In the genomic region with DNA sequence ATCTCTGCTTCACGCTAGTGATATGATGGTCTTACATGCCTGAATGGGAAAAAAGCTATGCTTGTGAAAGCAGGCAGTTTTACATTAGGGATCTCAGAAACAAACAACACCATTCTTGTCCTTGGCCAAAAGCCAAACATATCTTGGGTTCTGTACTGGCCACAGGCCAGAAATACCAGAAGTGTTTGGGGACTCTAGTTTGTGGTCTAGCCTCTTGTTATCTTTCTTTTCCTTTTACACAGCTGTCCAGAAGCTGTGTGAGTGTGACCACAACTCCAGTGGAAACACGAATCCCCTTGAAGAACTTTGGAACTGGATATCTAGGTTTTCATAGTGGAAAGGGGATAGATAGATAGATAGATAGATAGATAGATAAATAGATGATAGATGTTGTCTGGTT, we compare ENCODE assay signal across 15 mouse cellular contexts. TPM values are rescaled to one million over a fixed set of nuclear protein-coding genes. Genes with fewer than 3 reads are reported as not detected.
DNase-seq lines count a peak whose midpoint lies in the region; ATAC-seq lines count a peak whose summit lies in the region.
"Had no signal": no experiment of that assay in that cellular context is flagged by ENCODE, and none has a peak within 500 bp of the region (broad histone marks: within the 10 kb centered on the region; RNA-seq: fewer than 3 reads in every experiment).

No protein-coding gene starts in this region.

- no peak; the same call in 1 of the 2 replicates for ATAC-seq in heart, embryonic 12.5 days (ENCODE audit: insufficient number of reproducible peaks, low FRiP score)
- no peak for ATAC-seq in heart, embryonic 14.5 days (ENCODE audit: insufficient number of reproducible peaks, insufficient read depth, low FRiP score, low read depth)
- peak; percentile 10; the same call in 1 of the 2 replicates for ATAC-seq in stomach, embryonic 16.5 days (ENCODE audit: insufficient read depth, low FRiP score)
- no peak for ATAC-seq in hindbrain, embryonic 14.5 days (ENCODE audit: low FRiP score)
- ATAC-seq: midbrain, embryonic 16.5 days had no signal

- no peak for DNase-seq in heart, embryonic 10.5 days (ENCODE audit: low spot score)
- DNase-seq in lung, postnatal 10 days = peak; percentile 40
- no peak for DNase-seq in lung, postnatal 25 days (ENCODE audit: low spot score)
- no peak for DNase-seq in limb, embryonic 10.5 days (ENCODE audit: low spot score)
- DNase-seq in hindbrain, embryonic 14.5 days (ENCODE audit: low spot score) = no peak
- DNase-seq: cerebellum, adult 18-20 months; right cerebral cortex, postnatal 14 days; thymus, postnatal 4 days had no signal

- 0 out of 2 replicates have a peak, but pooled peaks cover 6% of the 10 kb centered on the region for H3K4me1 ChIP-seq in heart, embryonic 12.5 days (replicated peaks)
- H3K4me1 ChIP-seq in heart, embryonic 10.5 days = no peaks in the 10 kb centered on the region
- peaks cover 0 to 4% of the 10 kb centered on the region in 2 experiments; a peak in 2 of 4 replicates for H3K4me1 ChIP-seq in heart, embryonic 14.5 days (ENCODE audit: control insufficient read depth in 2 of 2, insufficient read depth in 2 of 2, low read length in 2 of 2)
- no peaks in the 10 kb centered on the region for H3K4me1 ChIP-seq in stomach, embryonic 16.5 days (ENCODE audit: control insufficient read depth, insufficient read depth, low read length)
- H3K4me1 ChIP-seq in limb, embryonic 10.5 days = no peaks in the 10 kb centered on the region
- no peaks in the 10 kb centered on the region for H3K4me1 ChIP-seq in hindbrain, embryonic 14.5 days (replicated peaks; ENCODE audit: control insufficient read depth, insufficient read depth, low read length)
- H3K4me1 ChIP-seq: hindbrain, embryonic 15.5 days; liver, embryonic 15.5 days had no signal

- WGBS in heart, embryonic 12.5 days = 34% methylated on average over 2 of the region's 2 CpGs
- WGBS in heart, embryonic 10.5 days = 57% methylated on average over 2 of the region's 2 CpGs
- WGBS in heart, embryonic 14.5 days = 33% methylated on average over 2 of the region's 2 CpGs
- 38% methylated on average over 2 of the region's 2 CpGs for WGBS in stomach, embryonic 16.5 days
- WGBS in limb, embryonic 10.5 days = 89% methylated on average over 2 of the region's 2 CpGs
- 77% methylated on average over 2 of the region's 2 CpGs for WGBS in hindbrain, embryonic 14.5 days

- no peak overlapping the region for H3K4me3 ChIP-seq in heart, embryonic 12.5 days
- H3K4me3 ChIP-seq in heart, embryonic 10.5 days = no peak overlapping the region
- no peak overlapping the region for H3K4me3 ChIP-seq in heart, embryonic 14.5 days (ENCODE audit: control insufficient read depth in 1 of 2, insufficient read depth in 1 of 2, low read depth in 1 of 2, low read length in 2 of 2)
- H3K4me3 ChIP-seq in stomach, embryonic 16.5 days (replicated peaks; ENCODE audit: low read length) = no peak overlapping the region
- H3K4me3 ChIP-seq in limb, embryonic 10.5 days = no peak overlapping the region
- H3K4me3 ChIP-seq in hindbrain, embryonic 14.5 days (replicated peaks; ENCODE audit: low read length) = no peak overlapping the region
- H3K4me3 ChIP-seq: hindbrain, embryonic 15.5 days; liver, embryonic 15.5 days had no signal

- no peak overlapping the region for H3K4me2 ChIP-seq in heart, embryonic 12.5 days
- peak overlapping the region; percentile 9; the same call in 1 of the 2 replicates for H3K4me2 ChIP-seq in heart, embryonic 14.5 days (ENCODE audit: low read length)
- H3K4me2 ChIP-seq in stomach, embryonic 16.5 days (ENCODE audit: low read depth, low read length) = no peak overlapping the region
- H3K4me2 ChIP-seq in hindbrain, embryonic 14.5 days (replicated peaks) = no peak overlapping the region
- H3K4me2 ChIP-seq: hindbrain, embryonic 15.5 days; liver, embryonic 15.5 days had no signal

- H3K27me3 ChIP-seq in heart, embryonic 12.5 days (replicated peaks) = no peaks in the 10 kb centered on the region
- no peaks in the 10 kb centered on the region for H3K27me3 ChIP-seq in heart, embryonic 10.5 days (ENCODE audit: insufficient read depth, poor library complexity, severe bottlenecking)
- no peaks in the 10 kb centered on the region for H3K27me3 ChIP-seq in heart, embryonic 14.5 days (ENCODE audit: control insufficient read depth, insufficient read depth, low read length)
- no peaks in the 10 kb centered on the region for H3K27me3 ChIP-seq in stomach, embryonic 16.5 days (ENCODE audit: control insufficient read depth, insufficient read depth, low read length)
- H3K27me3 ChIP-seq in limb, embryonic 10.5 days (ENCODE audit: low read depth, poor library complexity, severe bottlenecking) = peaks cover 39% of the 10 kb centered on the region; the same call in 1 of the 2 replicates
- no peaks in the 10 kb centered on the region for H3K27me3 ChIP-seq in hindbrain, embryonic 14.5 days (ENCODE audit: control insufficient read depth, insufficient read depth, low read length)
- H3K27me3 ChIP-seq: CH12.LX; hindbrain, embryonic 15.5 days; liver, embryonic 15.5 days had no signal

- peak overlapping the region; percentile 51; the same call in 1 of the 2 replicates for H3K27ac ChIP-seq in heart, embryonic 12.5 days (ENCODE audit: poor library complexity, severe bottlenecking)
- no peak overlapping the region for H3K27ac ChIP-seq in heart, embryonic 10.5 days
- peak overlapping the region; percentile 41 to 70; a peak in 1 of 4 replicates for H3K27ac ChIP-seq in heart, embryonic 14.5 days (replicated peaks in 1 of 2; ENCODE audit: control insufficient read depth in 1 of 2, insufficient read depth in 1 of 2, low read depth in 2 of 2, low read length in 2 of 2)
- no peak overlapping the region for H3K27ac ChIP-seq in stomach, embryonic 16.5 days (ENCODE audit: low read length)
- H3K27ac ChIP-seq in limb, embryonic 10.5 days = no peak overlapping the region
- no peak overlapping the region for H3K27ac ChIP-seq in hindbrain, embryonic 14.5 days
- H3K27ac ChIP-seq: hindbrain, embryonic 15.5 days; liver, embryonic 15.5 days had no signal

- no peak overlapping the region for H3K9ac ChIP-seq in heart, embryonic 12.5 days
- H3K9ac ChIP-seq in heart, embryonic 14.5 days (ENCODE audit: low read length) = no peak overlapping the region
- no peak overlapping the region for H3K9ac ChIP-seq in stomach, embryonic 16.5 days (ENCODE audit: low read length)
- no peak overlapping the region for H3K9ac ChIP-seq in hindbrain, embryonic 14.5 days
- H3K9ac ChIP-seq: hindbrain, embryonic 15.5 days; liver, embryonic 15.5 days had no signal

- no peaks in the 10 kb centered on the region for H3K9me3 ChIP-seq in heart, embryonic 12.5 days (replicated peaks)
- no peaks in the 10 kb centered on the region for H3K9me3 ChIP-seq in heart, embryonic 10.5 days
- H3K9me3 ChIP-seq in heart, embryonic 14.5 days (ENCODE audit: control insufficient read depth, low read length) = no peaks in the 10 kb centered on the region
- no peaks in the 10 kb centered on the region for H3K9me3 ChIP-seq in stomach, embryonic 16.5 days (replicated peaks; ENCODE audit: control insufficient read depth, low read length)
- no peaks in the 10 kb centered on the region for H3K9me3 ChIP-seq in limb, embryonic 10.5 days (replicated peaks)
- H3K9me3 ChIP-seq in hindbrain, embryonic 14.5 days (ENCODE audit: control insufficient read depth, low read length) = no peaks in the 10 kb centered on the region
- H3K9me3 ChIP-seq: hindbrain, embryonic 15.5 days; liver, embryonic 15.5 days had no signal

- H3K36me3 ChIP-seq in heart, embryonic 12.5 days = no peaks in the 10 kb centered on the region
- H3K36me3 ChIP-seq in heart, embryonic 10.5 days = no peaks in the 10 kb centered on the region
- no peaks in the 10 kb centered on the region for H3K36me3 ChIP-seq in heart, embryonic 14.5 days (ENCODE audit: control insufficient read depth, insufficient read depth, low read length)
- H3K36me3 ChIP-seq in stomach, embryonic 16.5 days (ENCODE audit: control insufficient read depth, insufficient read depth, low read length) = no peaks in the 10 kb centered on the region
- no peaks in the 10 kb centered on the region for H3K36me3 ChIP-seq in limb, embryonic 10.5 days
- no peaks in the 10 kb centered on the region for H3K36me3 ChIP-seq in hindbrain, embryonic 14.5 days (replicated peaks; ENCODE audit: control insufficient read depth, insufficient read depth)
- H3K36me3 ChIP-seq: hindbrain, embryonic 15.5 days; liver, embryonic 15.5 days had no signal

RNA-seq across cellular contexts. Expression of a gene that starts 41.2 kb away (rescaled TPM):
- polyA plus RNA-seq in heart, embryonic 12.5 days (2016; fragmentation: Nextera tagmentation; extraction: Ambion mirVana) = 0.24 and 0.71 TPM in 2 replicates
- polyA plus RNA-seq in heart, embryonic 10.5 days (2016; fragmentation: Nextera tagmentation; extraction: Ambion mirVana) = 0.92 and 1.4 TPM in 2 replicates
- 0.67 and 1.0 TPM in 2 replicates for polyA plus RNA-seq in heart, embryonic 14.5 days (2014; fragmentation: Nextera tagmentation; extraction: Ambion mirVana)
- 2.8 and 3.2 TPM in 2 replicates for polyA plus RNA-seq in stomach, embryonic 16.5 days (2015; fragmentation: Nextera tagmentation; extraction: Ambion mirVana)
- 0.65 and 1.1 TPM in 2 replicates for polyA plus RNA-seq in limb, embryonic 10.5 days (2016; fragmentation: Nextera tagmentation; extraction: Ambion mirVana)
- polyA plus RNA-seq in hindbrain, embryonic 14.5 days (2014; fragmentation: Nextera tagmentation; extraction: Ambion mirVana) = 3.8 and 6.7 TPM in 2 replicates

Comparison
In these comparisons a context has a peak if more than half of its experiments do, and no peak if none do; other contexts are left out.
1. H3K27ac ChIP-seq: peak in heart, embryonic 12.5 days (single experiment) and heart, embryonic 14.5 days (2 of 2); none in heart, embryonic 10.5 days (single experiment), stomach, embryonic 16.5 days (single experiment), limb, embryonic 10.5 days (single experiment) and hindbrain, embryonic 14.5 days (single experiment).